Mouse (Mus musculus): Measurements from ENCODE around the gene Lgals3bp. TPM values are rescaled to one million over a fixed set of nuclear protein-coding genes. Genes with fewer than 3 reads are reported as not detected.

Lgals3bp gene
- polyA plus RNA-seq (2017; shearing (Covaris generic)), result 100 to 1,000 TPM; 157 to 183 TPM

DNA sequence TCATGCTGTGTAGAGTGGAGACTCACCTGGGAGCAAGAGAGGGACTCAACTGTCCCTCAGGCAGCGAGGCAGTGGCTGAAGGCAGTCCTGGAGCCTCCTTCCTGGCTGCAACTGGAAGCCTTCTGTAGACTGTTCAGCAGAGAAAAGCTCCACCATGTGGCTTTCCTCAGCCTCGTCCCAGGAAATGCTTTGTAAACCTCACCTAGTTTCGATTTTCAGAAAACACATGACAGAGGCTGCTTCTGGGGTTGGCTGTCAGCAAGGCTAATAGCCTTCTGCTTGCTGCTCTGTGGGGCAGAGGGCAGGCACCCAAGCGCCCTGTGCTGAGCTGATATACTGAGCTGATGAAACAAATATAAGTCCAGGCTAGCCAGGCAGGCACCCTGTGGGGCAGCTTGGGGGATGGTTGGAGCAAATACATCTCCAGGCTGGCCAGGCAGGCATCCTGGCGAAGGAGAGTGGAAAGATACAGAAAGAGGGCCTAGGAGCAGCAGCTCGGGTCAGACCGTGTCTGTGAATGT lies at the start of gene Lgals3bp:
Gene Lgals3bp, minus strand, starts transcription at position 333 of the 521 bp plus-strand sequence.

DNA sequence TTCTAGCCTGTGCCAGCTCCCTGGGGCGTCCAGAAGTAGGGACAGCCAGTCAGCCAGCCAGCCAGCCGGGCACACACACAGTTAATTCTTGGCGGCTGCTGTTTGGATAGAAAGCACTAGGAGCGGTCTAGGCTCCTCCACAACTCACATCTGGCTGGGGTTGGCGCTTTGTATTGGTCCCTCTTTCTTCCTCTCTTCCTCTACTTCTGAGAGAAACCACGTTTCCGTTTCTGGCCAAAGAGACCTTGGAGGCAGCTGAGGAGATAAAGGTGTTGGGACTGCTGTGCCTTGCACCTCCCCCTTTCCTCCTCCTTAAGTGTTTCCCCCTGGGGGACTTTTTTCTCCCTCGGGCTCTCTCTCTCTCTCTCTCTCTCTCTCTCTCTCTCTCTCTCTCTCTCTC lies 26.1 kb upstream of the Lgals3bp start, which contains the start of gene C1qtnf1:
Gene C1qtnf1, plus strand, starts transcription at position 218 of the 400 bp plus-strand sequence.

DNA sequence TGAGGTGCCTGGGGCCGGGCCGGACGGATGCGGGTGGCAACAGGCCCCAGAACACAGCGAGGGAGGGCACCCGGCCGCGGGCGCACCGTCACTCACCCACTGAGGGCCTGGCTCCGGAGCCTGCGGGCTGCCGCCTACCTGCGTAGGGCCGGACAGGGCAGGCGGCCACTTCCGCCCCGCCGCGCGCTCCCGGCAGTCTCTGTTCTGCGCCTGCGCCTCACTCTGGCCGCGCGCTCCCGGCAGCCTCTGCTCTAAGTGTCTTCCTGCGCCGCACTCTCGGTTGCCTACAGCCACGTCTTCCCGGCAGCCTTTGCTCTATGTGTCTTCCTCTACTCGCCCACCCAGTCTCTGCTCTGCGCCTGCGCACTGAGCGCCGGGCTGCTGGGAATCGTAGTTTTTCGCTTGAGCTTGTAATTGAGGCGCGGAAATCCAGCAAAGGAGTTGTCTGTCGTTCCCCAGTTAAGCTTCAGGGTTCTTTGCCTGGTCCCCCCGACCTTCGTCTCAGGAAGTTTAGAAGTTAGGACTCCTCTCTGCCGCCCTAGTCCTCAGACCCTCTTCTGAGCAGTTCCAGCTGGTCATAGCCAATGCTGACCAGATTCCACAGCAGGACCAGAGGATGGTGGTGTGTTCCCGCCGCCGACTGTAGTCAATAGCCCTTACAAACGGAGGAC lies 17.1 kb upstream of the Lgals3bp start, which contains the start of gene Cant1:
Gene Cant1, minus strand, starts transcription at position 253 of the 671 bp plus-strand sequence.

DNA sequence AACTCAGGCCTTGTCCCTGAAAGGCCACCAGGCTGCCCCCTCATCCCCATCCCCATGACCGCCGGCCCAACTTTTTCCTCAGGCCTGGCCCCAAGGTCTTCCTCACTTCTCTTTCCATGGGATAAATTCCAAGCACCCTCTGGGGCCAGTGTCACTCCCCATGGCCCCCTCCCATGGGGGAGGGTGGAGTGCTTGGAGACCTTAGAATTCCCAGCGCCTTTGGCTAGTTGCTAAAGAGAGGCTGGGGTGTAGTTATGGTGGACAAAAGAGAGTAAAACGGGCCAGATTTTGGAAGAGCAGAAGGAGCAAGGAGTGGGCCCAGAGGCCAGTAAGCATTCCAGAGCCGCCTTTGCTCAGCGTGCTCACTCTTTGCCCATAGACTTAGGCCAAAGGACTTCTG lies 46.3 kb downstream of the Lgals3bp start, which contains the start of gene Timp2:
Gene Timp2, minus strand, starts transcription at position 101 of the 400 bp plus-strand sequence.

Other genes with a start within 250 kb of the Lgals3bp start
- gene Cyth1, start 153.5 kb downstream of the Lgals3bp start, polyA plus RNA-seq (2017; shearing (Covaris generic)), result 100 to 1,000 TPM; 258 to 265 TPM
- gene Usp36, start 111.8 kb downstream of the Lgals3bp start, polyA plus RNA-seq (2017; shearing (Covaris generic)), result 10 to 100 TPM; 19.3 to 19.4 TPM
- under 1 TPM; 0.11 to 0.51 TPM for gene Cep295nl, start 59.6 kb downstream of the Lgals3bp start, polyA plus RNA-seq (2017; shearing (Covaris generic))
- gene Timp2, start 46.4 kb downstream of the Lgals3bp start, polyA plus RNA-seq (2017; shearing (Covaris generic)), result 100 to 1,000 TPM; 106 to 118 TPM
- gene Cant1, start 17.0 kb upstream of the Lgals3bp start, polyA plus RNA-seq (2017; shearing (Covaris generic)), result 10 to 100 TPM; 42.9 to 54.0 TPM
- not detected for gene C1qtnf1, start 26.1 kb upstream of the Lgals3bp start, polyA plus RNA-seq (2017; shearing (Covaris generic))
- 10 to 100 TPM; 12.3 to 13.7 TPM for gene Engase, start 74.7 kb upstream of the Lgals3bp start, polyA plus RNA-seq (2017; shearing (Covaris generic))

Data from activated CD4-positive, CD25-positive, alpha-beta regulatory T cell (primary cell).